Mouse (Mus musculus) retina, postnatal 1 day (tissue): ENCODE measurements around the gene Mrpl23.
A peak's percentile ranks its signal among the peaks of the same experiment; 100 is the strongest.

Experiments
- DNase-seq: peaks from one replicate; pipeline ENCODE4 v3.0.0-alpha.2; 2012

The Mrpl23 gene

GRCm38 (mm10) chr7:142575971-142576370 is 43.5 kb downstream of the Mrpl23 start:
- DNase-seq = no peak

GRCm38 (mm10) chr7:142576472-142577326 is 44.2 kb downstream of the Mrpl23 start:
- DNase-seq = no peak

- DNase-seq = peak; percentile 53
These were observed 45.4 kb downstream of the Mrpl23 start for GRCm38 (mm10) chr7:142577806-142578423.

- DNase-seq = no peak
These were observed 46.6 kb downstream of the Mrpl23 start for GRCm38 (mm10) chr7:142579069-142579468.

- peak; percentile 71 for DNase-seq
These were observed 47.8 kb downstream of the Mrpl23 start for GRCm38 (mm10) chr7:142580121-142580879.

GRCm38 (mm10) chr7:142581186-142581585 is 48.7 kb downstream of the Mrpl23 start:
- no peak for DNase-seq

- DNase-seq = peak; percentile 71
These were observed 49.3 kb downstream of the Mrpl23 start for GRCm38 (mm10) chr7:142581656-142582228.

- no peak for DNase-seq
These were observed 52.4 kb downstream of the Mrpl23 start for GRCm38 (mm10) chr7:142584882-142585281.

GRCm38 (mm10) chr7:142585890-142586289 is 53.4 kb downstream of the Mrpl23 start:
- no peak for DNase-seq

GRCm38 (mm10) chr7:142588282-142588941 is 55.9 kb downstream of the Mrpl23 start:
- DNase-seq = no peak
